Mouse (Mus musculus): ENCODE measurements around the gene Bcor. TPM values are rescaled to one million over a fixed set of nuclear protein-coding genes. Genes with fewer than 3 reads are reported as not detected.
A peak's percentile ranks its signal among the peaks of the same experiment; 100 is the strongest.

The Bcor gene
- total and polyA plus RNA-seq, 2 experiments, result 2.8 to 5.6 TPM

GRCm38 (mm10) chrX:12134541-12134940 is 25.6 kb downstream of the Bcor start:
- Histone ChIP-seq H3K79me2 (ENCODE audit: control insufficient read depth, insufficient read depth, low read length) (no peaks in the 10 kb centered on the region), H3K27ac (replicated peaks; ENCODE audit: insufficient read depth, low read depth, low read length) (peak overlapping the region; percentile 63), H3K36me3 (ENCODE audit: control insufficient read depth, insufficient read depth, low read length) (no peaks in the 10 kb centered on the region), H3K9ac (ENCODE audit: low read depth, low read length) (0 out of 2 replicates have a peak overlapping the region, but pooled peaks have one; percentile 49), H3K27me3 (ENCODE audit: control insufficient read depth, insufficient read depth, low read length) (no peaks in the 10 kb centered on the region), H3K4me1 (ENCODE audit: control insufficient read depth, insufficient read depth, low read length) (peaks cover 10% of the 10 kb centered on the region), H3K4me3 (ENCODE audit: insufficient read depth, low read depth, low read length) (no peak overlapping the region)
- DNase-seq (ENCODE audit: extremely low read depth, low read depth, low spot score), result peak; percentile 68
- WGBS, result 4% methylated on average over 19 of the region's 19 CpGs
- TF ChIP-seq POLR2A (IDR thresholded peaks at IDR 0.05; ENCODE audit: extremely low read depth, insufficient read depth, low read length), result no peak
- no peak for TF ChIP-seq CTCF (IDR thresholded peaks at IDR 0.05; ENCODE audit: low read depth, low read length)

GRCm38 (mm10) chrX:12133836-12134431 is 26.2 kb downstream of the Bcor start:
- no peak for DNase-seq (ENCODE audit: extremely low read depth, low read depth, low spot score)
- Histone ChIP-seq H3K27me3 (ENCODE audit: control insufficient read depth, insufficient read depth, low read length) (no peaks in the 10 kb centered on the region), H3K27ac (replicated peaks; ENCODE audit: insufficient read depth, low read depth, low read length) (peak overlapping the region; percentile 69; the same call in 1 of the 2 replicates)

GRCm38 (mm10) chrX:12133178-12133835 is 26.8 kb downstream of the Bcor start:
- TF ChIP-seq CTCF (IDR thresholded peaks at IDR 0.05; ENCODE audit: low read depth, low read length) (no peak), POLR2A (IDR thresholded peaks at IDR 0.05; ENCODE audit: extremely low read depth, insufficient read depth, low read length) (no peak)
- H3K27ac ChIP-seq (replicated peaks; ENCODE audit: insufficient read depth, low read depth, low read length), result peak overlapping the region; percentile 69
- peak; percentile 42 for DNase-seq (ENCODE audit: extremely low read depth, low read depth, low spot score)
- H3K79me2 ChIP-seq (ENCODE audit: control insufficient read depth, insufficient read depth, low read length), result no peaks in the 10 kb centered on the region
- peak overlapping the region; percentile 82 for H3K9ac ChIP-seq (ENCODE audit: low read depth, low read length)
- WGBS, result 10% methylated on average over 35 of the region's 49 CpGs
- no peaks in the 10 kb centered on the region for H3K36me3 ChIP-seq (ENCODE audit: control insufficient read depth, insufficient read depth, low read length)
- H3K4me3 ChIP-seq (ENCODE audit: insufficient read depth, low read depth, low read length), result peak overlapping the region; percentile 59; the same call in 1 of the 2 replicates
- H3K4me1 ChIP-seq (ENCODE audit: control insufficient read depth, insufficient read depth, low read length), result peaks cover 18% of the 10 kb centered on the region
- H3K27me3 ChIP-seq (ENCODE audit: control insufficient read depth, insufficient read depth, low read length), result no peaks in the 10 kb centered on the region

More at GRCm38 (mm10) chrX:12133836-12134431, 26.2 kb downstream of the Bcor start:
- peaks cover 13% of the 10 kb centered on the region for H3K4me1 ChIP-seq (ENCODE audit: control insufficient read depth, insufficient read depth, low read length)
- H3K4me3 ChIP-seq (ENCODE audit: insufficient read depth, low read depth, low read length), result peak overlapping the region; percentile 59; the same call in 1 of the 2 replicates
- WGBS, result 12% methylated on average over 21 of the region's 21 CpGs
- H3K9ac ChIP-seq (ENCODE audit: low read depth, low read length), result peak overlapping the region; percentile 49
- no peak for TF ChIP-seq POLR2A (IDR thresholded peaks at IDR 0.05; ENCODE audit: extremely low read depth, insufficient read depth, low read length)
- no peak for TF ChIP-seq CTCF (IDR thresholded peaks at IDR 0.05; ENCODE audit: low read depth, low read length)
- H3K36me3 ChIP-seq (ENCODE audit: control insufficient read depth, insufficient read depth, low read length), result no peaks in the 10 kb centered on the region
- no peaks in the 10 kb centered on the region for H3K79me2 ChIP-seq (ENCODE audit: control insufficient read depth, insufficient read depth, low read length)

- Histone ChIP-seq H3K4me3 (ENCODE audit: insufficient read depth, low read depth, low read length) (no peak overlapping the region), H3K27ac (replicated peaks; ENCODE audit: insufficient read depth, low read depth, low read length) (peak overlapping the region; percentile 69; the same call in 1 of the 2 replicates), H3K4me1 (ENCODE audit: control insufficient read depth, insufficient read depth, low read length) (peaks cover 18% of the 10 kb centered on the region), H3K9ac (ENCODE audit: low read depth, low read length) (no peak overlapping the region), H3K27me3 (ENCODE audit: control insufficient read depth, insufficient read depth, low read length) (no peaks in the 10 kb centered on the region), H3K36me3 (ENCODE audit: control insufficient read depth, insufficient read depth, low read length) (no peaks in the 10 kb centered on the region), H3K79me2 (ENCODE audit: control insufficient read depth, insufficient read depth, low read length) (no peaks in the 10 kb centered on the region)
- 7% methylated on average over 8 of the region's 8 CpGs for WGBS
- DNase-seq (ENCODE audit: extremely low read depth, low read depth, low spot score), result peak; percentile 83
- TF ChIP-seq CTCF (IDR thresholded peaks at IDR 0.05; ENCODE audit: low read depth, low read length) (no peak), POLR2A (IDR thresholded peaks at IDR 0.05; ENCODE audit: extremely low read depth, insufficient read depth, low read length) (no peak)
These were observed 27.5 kb downstream of the Bcor start for GRCm38 (mm10) chrX:12132541-12133177.

- peaks cover 18% of the 10 kb centered on the region for H3K4me1 ChIP-seq (ENCODE audit: control insufficient read depth, insufficient read depth, low read length)
- no peaks in the 10 kb centered on the region for H3K27me3 ChIP-seq (ENCODE audit: control insufficient read depth, insufficient read depth, low read length)
- no peaks in the 10 kb centered on the region for H3K79me2 ChIP-seq (ENCODE audit: control insufficient read depth, insufficient read depth, low read length)
- H3K4me3 ChIP-seq (ENCODE audit: insufficient read depth, low read depth, low read length), result no peak overlapping the region
- no peaks in the 10 kb centered on the region for H3K36me3 ChIP-seq (ENCODE audit: control insufficient read depth, insufficient read depth, low read length)
- H3K27ac ChIP-seq (replicated peaks; ENCODE audit: insufficient read depth, low read depth, low read length), result no peak overlapping the region
- no peak overlapping the region for H3K9ac ChIP-seq (ENCODE audit: low read depth, low read length)
- no peak for DNase-seq (ENCODE audit: extremely low read depth, low read depth, low spot score)
- TF ChIP-seq POLR2A (IDR thresholded peaks at IDR 0.05; ENCODE audit: extremely low read depth, insufficient read depth, low read length) (no peak), CTCF (IDR thresholded peaks at IDR 0.05; ENCODE audit: low read depth, low read length) (no peak)
- 86% methylated on average over 14 of the region's 14 CpGs for WGBS
These were observed 30.0 kb downstream of the Bcor start for GRCm38 (mm10) chrX:12129828-12130809.

All from liver, adult 2 months (tissue).